Mouse (Mus musculus): ENCODE measurements around the gene Asprv1.

DNA sequence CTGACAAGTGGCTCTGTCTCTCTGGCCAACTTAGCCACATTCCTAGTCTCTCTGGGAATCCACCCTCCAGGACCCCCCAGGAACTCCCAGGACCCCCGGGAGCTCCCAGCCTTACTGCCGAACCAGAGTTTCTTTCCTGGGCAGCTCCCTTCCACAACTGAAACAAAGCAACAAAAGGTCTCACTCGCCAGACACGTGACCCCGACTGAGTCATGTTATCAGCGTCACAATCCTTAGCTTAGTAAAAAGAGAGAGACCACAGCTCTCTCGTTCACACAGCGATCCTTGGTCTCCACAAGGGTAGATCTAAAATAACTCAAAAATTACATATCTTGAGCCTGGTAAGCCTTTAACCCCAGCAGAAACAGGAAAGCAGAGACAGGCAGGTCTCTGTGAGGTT is 13.8 kb downstream of the Asprv1 start:
- TF ChIP-seq CTCF (IDR thresholded peaks at IDR 0.05): no peak
- no peak for TF ChIP-seq EP300 (IDR thresholded peaks at IDR 0.05)

Measured in lung, postnatal 0 days (tissue).